Mouse (Mus musculus) adrenal gland (tissue): ENCODE results near the gene Naf1.

Experiments used
- intact Hi-C: fragments of 180-260 bp; cut with DNase I; formaldehyde crosslinking; loops from one replicate; pipeline ENCODE4 v1.15.1; 2025
- long read RNA-seq, 2 experiments: library from polyadenylated mRNA; unstranded; transcript quantifications; one replicate each; pipeline ENCODE4 v2.0.0; 2020; ENCODE audit warnings: borderline replicate concordance in 1 of 2; ENCODE audit not compliant: insufficient replicate concordance in 1 of 2

Naf1 gene
- long read RNA-seq, experiment 1, partial matches to known transcripts, result 9 of 9 reads
- long read RNA-seq, experiment 1, other reads (novel, unspliced or antisense), result 0 of 9 reads
- long read RNA-seq, experiment 2, partial matches to known transcripts, result 9 of 9 reads
- long read RNA-seq, experiment 2, other reads (novel, unspliced or antisense), result 0 of 9 reads

GRCm38 (mm10) chr8:66860023-66860422 is at the start of gene Naf1:
Naf1 (plus strand) TSS chr8:66860217.
- intact Hi-C loops, result no loop called here

GRCm38 (mm10) chr8:66860921-66861588 is 1.0 kb downstream of the Naf1 start:
- intact Hi-C loops, result no loop called here

DNA sequence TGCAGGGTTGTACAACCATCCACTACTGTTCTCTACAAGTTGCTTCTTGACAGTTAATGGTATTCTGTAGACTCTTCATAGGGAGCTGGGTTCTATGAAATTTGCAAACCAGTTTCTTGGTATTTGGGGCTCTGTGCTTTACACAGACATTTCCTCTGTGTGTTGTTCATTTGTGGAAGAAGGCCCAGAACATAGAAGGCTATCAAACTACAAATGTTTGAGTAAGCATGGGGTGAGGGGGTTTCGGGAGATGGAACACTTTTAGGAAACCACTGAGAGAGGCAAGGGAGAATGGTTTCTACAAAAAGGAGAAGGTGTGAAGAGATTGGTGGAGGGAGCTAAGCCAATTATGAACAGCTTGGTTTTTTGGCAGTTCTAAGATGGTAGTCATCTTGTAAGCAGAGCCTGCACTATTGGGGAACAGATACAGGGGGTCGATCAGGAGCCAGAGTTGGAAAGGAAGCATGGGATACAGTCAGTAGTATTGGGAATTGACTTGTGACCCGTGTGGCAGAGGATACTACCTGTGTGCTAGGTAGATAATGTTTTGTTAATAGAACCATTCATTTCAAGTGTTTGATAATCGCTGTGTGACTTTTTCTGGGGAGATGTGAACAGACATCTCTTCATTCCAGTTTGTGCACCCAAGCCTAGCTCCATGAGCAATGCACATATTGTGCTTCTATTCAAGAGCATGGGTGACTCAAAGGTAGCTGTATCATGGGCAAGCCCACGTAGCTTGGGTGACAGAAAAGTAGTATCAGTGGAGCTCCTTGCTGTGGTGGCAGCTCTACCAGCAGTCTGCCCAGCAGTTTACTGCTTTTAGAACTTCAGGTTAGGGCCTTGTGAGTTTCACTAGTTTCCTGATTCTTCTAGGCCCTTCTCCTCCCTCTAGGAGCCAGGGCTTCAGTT is 1.8 kb downstream of the Naf1 start:
- intact Hi-C loops, result no loop called here

- intact Hi-C loops, result no loop called here
Observed at GRCm38 (mm10) chr8:66863761-66864160, 3.7 kb downstream of the Naf1 start.

GRCm38 (mm10) chr8:66865120-66865519 is 5.1 kb downstream of the Naf1 start:
- intact Hi-C loops, result no loop called here

- intact Hi-C loops, result no loop called here
Observed at GRCm38 (mm10) chr8:66867679-66868078, 7.7 kb downstream of the Naf1 start.

- intact Hi-C loops, result no loop called here
Observed at GRCm38 (mm10) chr8:66869211-66869932, 9.4 kb downstream of the Naf1 start.

DNA sequence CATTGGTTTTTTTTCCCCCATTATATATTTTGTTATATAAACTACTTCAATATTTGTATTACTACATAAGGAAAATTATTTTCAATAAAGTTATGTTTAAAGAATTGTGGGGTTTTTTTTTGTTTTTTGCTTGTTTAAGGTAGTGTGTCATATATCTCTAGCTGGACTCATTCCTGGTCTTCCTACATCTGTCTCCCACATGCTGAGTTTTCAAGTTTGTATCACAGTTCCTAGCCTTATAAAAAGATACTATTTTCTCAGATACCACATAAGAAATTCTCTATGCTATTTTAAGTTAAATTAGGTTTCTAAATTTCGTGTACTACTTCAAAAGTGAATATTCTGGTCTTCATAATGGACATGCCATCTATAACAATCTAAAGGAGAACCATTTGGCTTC is 23.8 kb downstream of the Naf1 start:
- intact Hi-C loops, result no loop called here

- intact Hi-C loops, result no loop called here
Observed at GRCm38 (mm10) chr8:66891879-66892278, 31.9 kb downstream of the Naf1 start.

GRCm38 (mm10) chr8:66905000-66905399 is 45.0 kb downstream of the Naf1 start:
- intact Hi-C loops, result no loop called here

DNA sequence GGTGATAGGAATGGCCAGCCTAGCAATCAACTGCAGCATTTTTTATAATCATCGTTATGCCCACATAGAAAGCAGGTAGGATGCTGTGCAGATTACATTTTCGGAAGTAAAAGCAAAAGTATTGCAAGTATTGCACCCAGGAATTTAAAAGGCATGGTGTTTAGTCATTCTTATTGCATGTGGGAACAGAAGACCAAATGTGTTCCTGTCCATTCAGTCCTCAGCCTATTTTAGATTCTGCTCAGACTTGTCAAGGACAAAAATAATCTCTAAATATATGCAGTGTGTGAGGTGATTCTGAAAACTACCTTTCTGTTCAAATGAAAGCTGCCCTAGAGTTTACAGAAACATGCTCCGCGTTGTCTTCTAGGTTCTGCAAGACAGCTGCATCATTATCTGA is 45.5 kb downstream of the Naf1 start:
- intact Hi-C loops, result no loop called here

- intact Hi-C loops, result no loop called here
Observed at GRCm38 (mm10) chr8:66906116-66906515, 46.1 kb downstream of the Naf1 start.

- intact Hi-C loops, result loop anchor here (10.0 kb wide), 1 partner anchor 494 kb away; no protein-coding TSS in a partner anchor
Observed at GRCm38 (mm10) chr8:66910684-66911083, 50.7 kb downstream of the Naf1 start.

GRCm38 (mm10) chr8:66913616-66914536 is 53.9 kb downstream of the Naf1 start:
- intact Hi-C loops, result loop anchor here (2.0 to 10.0 kb wide), 2 partner anchors 217 to 491 kb away; partner anchors contain the start of gene Npy1r

- intact Hi-C loops, result loop anchor here (10.0 kb wide), 1 partner anchor 489 kb away; no protein-coding TSS in a partner anchor
Observed at GRCm38 (mm10) chr8:66916056-66916455, 56.0 kb downstream of the Naf1 start.

- intact Hi-C loops, result loop anchor here (10.0 kb wide), 1 partner anchor 487 kb away; no protein-coding TSS in a partner anchor
Observed at GRCm38 (mm10) chr8:66917695-66918467, 57.9 kb downstream of the Naf1 start.

DNA sequence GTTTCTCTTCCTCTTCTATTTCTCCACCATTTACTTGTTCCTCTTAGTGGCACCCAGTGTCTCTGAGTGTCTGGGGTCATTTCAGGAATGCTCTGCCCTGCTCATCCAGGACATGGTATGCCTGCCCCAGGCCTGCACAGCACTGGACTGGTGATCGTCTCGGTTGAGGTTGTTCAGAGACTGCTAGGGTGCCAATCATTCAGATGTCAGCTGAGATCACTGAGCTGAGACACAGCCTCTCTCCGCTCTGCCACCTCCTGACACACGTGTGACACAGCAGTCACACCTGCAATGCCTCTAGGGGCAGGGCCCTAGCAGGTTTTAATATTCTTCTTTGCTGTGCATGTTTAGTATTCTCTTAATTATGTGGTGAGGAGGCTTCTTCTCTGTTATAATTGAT is 58.5 kb downstream of the Naf1 start:
- intact Hi-C loops, result loop anchor here (10.0 kb wide), 1 partner anchor 486 kb away; no protein-coding TSS in a partner anchor

DNA sequence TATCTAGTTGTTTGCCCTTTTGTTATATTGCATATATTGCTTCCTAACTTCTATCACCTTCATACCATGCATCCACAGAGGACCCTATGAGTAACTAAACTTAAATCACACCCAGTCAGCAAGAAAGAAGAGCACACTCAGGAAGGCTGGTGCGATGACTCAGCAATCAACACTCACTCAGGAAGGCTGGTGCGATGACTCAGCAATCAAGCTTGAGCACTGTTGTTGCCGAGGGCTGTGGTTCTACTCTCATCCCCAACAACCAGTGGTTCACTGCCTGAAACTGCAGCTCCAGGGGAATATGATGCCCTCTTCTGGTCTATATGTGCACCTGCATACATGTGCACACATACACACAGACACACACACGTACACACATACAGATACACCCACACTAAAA is 73.7 kb downstream of the Naf1 start:
- intact Hi-C loops, result no loop called here

- intact Hi-C loops, result no loop called here
Observed at GRCm38 (mm10) chr8:66936236-66936635, 76.2 kb downstream of the Naf1 start.
